Mouse (Mus musculus): ENCODE measurements around the gene Baat.
"Not testable (repeated sequence)": the region's sequence is repeated elsewhere in the genome, so short reads cannot be mapped to it uniquely, and the experiment has no call there.

GRCm38 (mm10) chr4:49510236-49510835 lies 4.0 kb upstream of the Baat start:
- not testable (repeated sequence) for TF ChIP-seq GATA1 (IDR thresholded peaks at IDR 0.05; ENCODE audit: borderline replicate concordance, low read length); CTCF (IDR thresholded peaks at IDR 0.05; ENCODE audit: low read depth, low read length); POLR2AphosphoS5 (IDR thresholded peaks at IDR 0.05; ENCODE audit: insufficient replicate concordance, low read depth, low read length); TAL1 (conservative IDR thresholded peaks at IDR 0.05; ENCODE audit: low read depth, low read length); GATA2 (IDR thresholded peaks at IDR 0.05; ENCODE audit: borderline replicate concordance, low read depth, low read length)
